Mouse (Mus musculus) adrenal gland, postnatal 36 days (tissue): Measurements from ENCODE around the gene Nek5. TPM values are rescaled to one million over a fixed set of nuclear protein-coding genes. Genes with fewer than 3 reads are reported as not detected.
"Not testable (repeated sequence)": the region's sequence is repeated elsewhere in the genome, so short reads cannot be mapped to it uniquely, and the experiment has no call there.

Source experiments
- DNase-seq, 2 experiments: peaks; one replicate each; pipeline ENCODE4 v3.0.0; 2021; ENCODE audit warnings: mixed read lengths in 1 of 2
- long read RNA-seq, 2 experiments: library from polyadenylated mRNA; stranded (forward); transcript quantifications; one replicate each; pipeline ENCODE4 v2.0.0; 2021; ENCODE audit warnings: borderline sequencing depth in 2 of 2
- total RNA-seq, 2 experiments: library from RNA; stranded (reverse); gene quantifications; 2 replicates each; pipeline ENCODE4 v1.2.3; 2021

Gene Nek5
- 1 to 10 TPM; 5.9 to 7.4 TPM for total RNA-seq
- long read RNA-seq, experiment 1, partial matches to known transcripts = 1 of 10 reads
- long read RNA-seq, experiment 1, other reads (novel, unspliced or antisense) = 5 of 10 reads
- long read RNA-seq, experiment 2, partial matches to known transcripts = 0 of 2 reads
- long read RNA-seq, experiment 2, other reads (novel, unspliced or antisense) = 1 of 2 reads

DNA sequence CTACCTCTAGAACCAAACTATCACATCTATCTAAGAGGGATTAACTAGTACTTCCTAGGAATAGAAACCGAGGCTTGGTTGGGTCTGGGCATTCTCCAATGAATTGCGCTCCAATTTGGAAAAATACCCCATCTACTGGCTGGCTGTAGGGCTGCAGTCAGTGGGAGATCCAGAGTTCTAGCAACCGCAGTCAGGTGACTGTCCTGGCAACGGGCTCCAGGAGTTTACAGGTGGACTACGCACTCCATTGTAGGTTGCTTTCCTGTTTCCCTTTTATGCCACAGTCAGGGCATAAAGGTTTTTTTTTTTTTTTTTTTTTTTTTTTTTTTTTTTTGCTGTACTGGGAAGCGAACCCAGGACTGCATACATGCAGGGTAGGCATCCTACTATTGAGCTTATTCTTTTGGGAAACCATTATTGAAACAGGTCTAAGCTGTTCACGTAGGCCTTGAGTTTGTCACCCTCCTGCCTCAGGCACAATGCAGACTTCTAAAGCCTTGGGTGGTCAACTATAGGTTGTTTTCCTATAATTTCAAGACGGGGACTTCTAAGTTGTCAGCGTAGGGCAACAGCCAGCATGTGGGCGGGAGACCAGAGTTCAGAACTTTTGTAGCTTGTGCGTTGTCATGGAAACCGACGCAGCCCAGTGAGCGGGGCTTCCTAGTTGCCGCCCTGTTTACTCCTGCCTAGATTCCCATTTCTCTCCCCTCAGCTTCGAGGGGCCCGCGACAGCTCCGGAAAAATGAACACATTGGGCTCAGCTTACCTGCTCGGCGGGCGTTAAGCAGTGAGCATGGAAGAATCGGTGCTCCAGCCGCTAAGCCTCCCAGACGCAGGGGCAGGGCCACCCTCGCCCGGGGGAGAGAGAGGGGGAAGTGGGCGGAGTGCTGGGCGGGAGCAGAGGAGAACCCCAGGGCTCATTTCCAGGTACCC lies at the start of gene Nek5:
TSS of gene Nek5 (minus strand) at position 834 of the 933 bp plus-strand sequence.
- peak; percentile 71 to 78 for DNase-seq

DNA sequence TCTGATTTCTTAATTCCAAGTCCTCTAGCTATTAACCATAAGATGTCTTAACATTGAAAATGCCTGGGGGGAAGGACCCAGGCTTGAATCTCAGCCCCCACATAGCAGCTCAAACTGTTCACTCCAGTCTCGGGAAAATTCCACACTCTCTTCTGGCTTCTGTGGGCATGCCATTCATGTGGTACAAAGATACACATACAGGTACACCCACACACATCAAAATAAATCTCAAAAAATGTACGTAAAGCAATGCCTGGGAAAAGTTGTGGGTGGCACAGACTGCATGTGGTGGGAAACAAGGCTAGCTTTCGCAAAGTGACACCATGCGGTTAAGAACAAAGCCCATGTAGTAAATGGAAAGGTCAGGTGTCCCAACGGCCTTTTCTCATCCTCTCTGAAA lies 44.3 kb upstream of the Nek5 start:
- DNase-seq = no peak

DNA sequence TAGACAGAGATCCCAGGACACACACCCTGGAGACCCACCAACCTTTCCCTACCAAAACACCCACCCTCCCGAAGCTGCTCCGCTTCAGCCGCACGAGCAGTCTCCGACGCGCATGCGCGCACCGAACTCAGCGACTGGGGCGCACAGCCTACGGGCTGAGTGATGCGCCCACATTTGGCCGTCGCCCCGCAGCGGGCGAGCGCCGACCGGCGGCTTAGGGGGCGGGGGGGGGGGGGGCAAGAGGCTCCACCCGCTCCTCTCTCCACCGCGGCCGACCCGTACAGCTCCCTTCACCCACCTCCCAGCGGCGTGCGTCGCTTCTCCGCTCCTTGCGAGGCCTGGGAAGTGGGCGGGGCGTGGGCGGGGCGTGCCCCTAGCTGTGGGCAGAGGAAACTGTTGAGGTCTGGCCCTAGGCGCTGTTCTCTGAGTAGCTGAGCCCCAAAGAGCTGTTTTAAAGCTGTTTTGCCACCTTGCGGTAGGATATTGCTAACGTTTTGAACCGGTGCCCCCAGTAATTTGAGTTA lies 41.3 kb upstream of the Nek5 start, which contains the start of gene Nek3:
TSS of gene Nek3 (minus strand) at position 356 of the 524 bp plus-strand sequence.
- DNase-seq = peak; percentile 90 to 93

DNA sequence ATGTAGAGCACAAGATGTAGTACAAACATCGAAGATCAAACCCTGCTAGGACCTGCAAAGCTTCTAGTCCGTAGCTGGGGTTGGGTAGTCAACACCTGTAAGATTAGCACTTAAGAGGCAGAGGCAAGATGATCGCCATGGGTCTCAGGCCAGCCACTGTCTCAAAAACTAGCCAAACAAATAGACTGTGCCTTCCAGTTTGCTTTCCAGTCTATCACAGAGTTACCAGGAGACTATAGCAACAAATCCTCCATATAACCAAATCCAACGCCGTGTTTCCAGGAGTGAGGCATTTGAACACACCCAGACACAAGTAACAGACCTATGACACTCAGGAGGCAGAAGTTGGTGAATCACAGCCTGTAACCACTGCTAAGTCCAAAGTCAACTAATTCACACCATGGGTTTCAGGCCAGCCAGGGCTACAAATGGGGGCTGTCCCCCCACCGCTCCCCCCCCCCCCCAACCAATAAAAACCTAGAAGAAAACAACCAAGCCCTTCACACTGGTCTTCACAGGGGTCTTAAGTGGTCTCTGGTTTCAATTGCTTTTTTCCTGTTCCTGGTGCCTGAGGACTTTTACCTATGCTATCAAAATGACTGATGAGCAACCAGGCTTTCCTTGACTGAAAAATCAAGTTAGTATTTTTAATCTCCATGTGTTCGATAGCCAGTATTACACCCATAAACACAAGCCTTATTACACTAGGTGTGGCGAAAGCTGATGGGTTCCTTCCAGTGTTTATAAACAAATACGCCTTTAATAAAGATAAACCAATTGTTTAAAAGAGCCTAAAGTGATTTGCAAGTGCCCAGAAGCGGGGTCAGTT lies 40.6 kb upstream of the Nek5 start:
- no peak for DNase-seq

DNA sequence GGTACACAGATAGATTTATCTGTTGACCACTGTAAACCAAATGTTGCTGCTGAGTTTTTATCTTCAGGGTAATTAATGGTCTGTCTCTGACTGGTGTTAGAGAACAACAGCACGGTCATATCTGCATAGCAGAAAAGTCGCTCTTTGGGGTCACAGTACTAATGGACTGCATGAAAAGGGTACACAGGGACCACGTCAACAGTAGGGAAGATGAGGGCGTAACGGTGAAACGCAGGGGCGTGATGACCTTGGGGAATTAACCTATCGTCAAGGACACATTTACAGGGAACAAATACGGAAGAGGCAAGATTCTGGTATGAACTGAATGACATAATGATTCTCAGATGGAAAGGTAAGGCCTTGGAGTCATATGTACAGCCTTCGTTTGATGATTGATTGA lies 39.6 kb upstream of the Nek5 start:
- no peak for DNase-seq

DNA sequence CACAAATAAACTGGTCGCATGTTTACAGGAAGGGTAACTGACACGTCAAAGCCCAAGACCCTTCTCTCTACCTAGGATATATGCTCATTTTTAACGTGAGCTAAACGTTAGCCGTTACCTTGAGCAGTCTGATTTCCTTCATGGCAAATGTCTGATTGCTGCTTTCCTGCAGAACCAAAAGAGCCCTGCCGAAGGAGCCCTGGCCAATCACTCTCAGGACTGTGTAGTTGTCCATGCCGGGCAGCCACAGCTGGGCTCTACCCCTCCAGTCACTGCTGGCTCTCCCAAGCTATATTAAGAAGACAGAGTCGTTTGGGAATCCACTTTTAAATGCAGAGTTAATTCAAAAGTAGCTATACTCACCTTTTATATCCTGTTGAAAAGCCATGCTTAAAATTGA lies 37.4 kb upstream of the Nek5 start:
- DNase-seq = no peak

DNA sequence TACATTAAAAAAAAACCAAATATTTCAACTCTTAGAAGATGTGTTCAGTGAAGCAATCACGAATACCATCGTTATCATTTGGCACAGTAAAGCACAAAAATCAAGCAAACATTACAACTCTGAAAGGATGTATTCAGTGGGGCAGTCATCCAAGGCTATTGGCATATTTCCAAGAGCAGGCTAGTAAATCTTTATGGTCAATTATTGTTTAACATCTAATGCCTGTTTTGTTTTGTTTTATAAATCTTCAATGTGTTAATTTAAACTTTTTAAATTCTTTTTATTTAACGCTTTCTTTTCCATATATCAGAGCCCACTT lies 25.5 kb upstream of the Nek5 start:
- peak; percentile 43 to 64 for DNase-seq

DNA sequence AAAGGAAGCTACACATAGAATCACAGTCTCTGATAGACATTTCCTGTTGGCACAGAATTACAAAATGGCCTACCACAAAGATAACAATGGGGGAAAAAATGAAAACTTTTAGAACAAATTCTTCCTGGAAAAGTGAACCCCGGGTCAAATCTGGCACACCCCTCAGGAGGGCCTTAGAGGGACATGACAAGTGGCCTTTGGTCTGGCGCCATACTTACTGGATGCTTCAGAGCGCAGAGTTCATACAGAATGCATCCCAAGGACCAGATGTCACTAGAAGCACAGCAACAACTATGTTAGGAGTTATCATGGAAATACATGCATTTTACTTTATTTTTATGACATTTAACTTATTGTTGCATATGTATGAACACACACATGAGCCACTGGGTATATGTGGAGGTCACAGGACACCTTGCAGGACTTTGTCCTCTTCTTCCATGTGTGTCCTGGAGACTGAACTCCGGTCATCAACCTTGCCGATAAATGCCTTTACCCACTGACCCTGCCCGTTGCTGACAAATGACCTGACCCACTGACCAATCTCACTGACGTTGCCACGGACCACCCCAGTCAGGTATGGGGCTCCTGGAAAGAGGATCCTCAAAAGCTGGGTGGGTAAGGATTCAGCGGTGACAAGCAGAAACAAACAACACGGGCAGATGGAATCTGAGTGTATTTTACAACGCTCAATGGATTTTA lies 24.9 kb upstream of the Nek5 start:
- DNase-seq = no peak

DNA sequence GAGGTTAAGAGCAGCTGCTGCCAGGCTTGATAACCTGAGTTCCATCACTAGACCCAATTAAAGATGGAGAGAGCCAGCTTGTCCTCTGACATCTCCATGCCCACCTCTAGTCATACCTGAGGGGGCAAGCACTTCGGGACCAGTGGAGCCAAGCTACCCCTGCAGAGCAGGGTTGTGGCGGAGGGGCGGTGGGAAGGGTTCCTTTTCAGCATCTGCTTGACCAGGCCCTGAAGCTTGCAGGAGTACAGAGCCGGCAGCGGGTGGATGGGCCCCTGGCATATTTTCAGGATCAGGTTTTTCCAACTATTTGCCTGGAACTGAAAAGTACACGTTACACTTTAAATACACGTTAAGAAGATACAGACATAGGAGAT lies 23.5 kb upstream of the Nek5 start:
- DNase-seq = no peak

DNA sequence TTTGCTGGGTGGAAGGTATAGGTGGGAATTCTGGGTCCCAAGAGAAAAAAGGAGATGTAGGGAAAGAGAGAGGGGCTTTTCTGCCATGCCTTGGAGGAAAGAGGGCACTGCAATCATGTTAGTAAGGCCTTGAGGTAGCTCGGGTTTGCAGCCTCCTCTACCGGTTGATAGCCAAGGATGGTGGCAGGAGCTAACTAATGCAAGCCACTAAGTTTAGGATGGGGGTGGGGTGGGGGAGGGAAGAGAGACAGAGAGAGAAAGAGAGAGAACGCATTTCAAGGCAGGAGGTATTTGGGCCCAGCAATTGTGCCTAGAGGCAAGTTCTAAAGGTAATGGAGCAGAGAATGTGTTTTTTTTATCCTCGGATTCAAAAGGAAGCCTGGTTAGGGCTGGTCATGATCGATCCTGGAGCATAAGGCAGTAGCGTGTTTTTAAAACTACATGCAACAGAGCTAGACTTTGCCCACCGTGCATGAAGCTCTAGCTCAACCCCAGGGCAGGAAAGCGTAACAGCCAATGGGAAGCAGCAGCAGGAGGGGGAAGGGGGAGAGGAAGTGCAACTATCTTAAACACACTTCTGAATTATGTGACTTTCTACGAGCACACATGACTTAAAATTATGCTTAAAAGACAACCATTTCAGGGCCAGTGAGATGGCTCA lies 23.0 kb upstream of the Nek5 start:
- DNase-seq = no peak

DNA sequence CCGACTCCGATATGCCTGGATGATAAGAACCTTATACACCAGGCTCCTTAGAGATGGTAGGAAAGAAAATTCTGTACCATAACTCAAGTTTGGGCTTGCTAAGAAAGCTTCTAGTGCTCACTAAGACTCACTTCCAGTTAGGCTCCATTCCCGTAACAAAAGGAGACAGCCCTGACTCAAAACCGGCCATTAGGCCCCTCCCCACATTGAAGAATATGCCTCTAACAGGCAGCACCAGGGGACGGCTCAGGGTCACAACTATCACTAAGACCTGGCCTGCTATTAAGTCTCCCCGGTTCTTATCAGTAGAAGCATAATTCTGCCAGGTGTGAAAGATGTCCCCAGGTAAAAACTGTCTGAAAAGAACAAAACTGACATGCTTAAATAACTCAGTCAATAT lies 21.0 kb upstream of the Nek5 start:
- DNase-seq = no peak

DNA sequence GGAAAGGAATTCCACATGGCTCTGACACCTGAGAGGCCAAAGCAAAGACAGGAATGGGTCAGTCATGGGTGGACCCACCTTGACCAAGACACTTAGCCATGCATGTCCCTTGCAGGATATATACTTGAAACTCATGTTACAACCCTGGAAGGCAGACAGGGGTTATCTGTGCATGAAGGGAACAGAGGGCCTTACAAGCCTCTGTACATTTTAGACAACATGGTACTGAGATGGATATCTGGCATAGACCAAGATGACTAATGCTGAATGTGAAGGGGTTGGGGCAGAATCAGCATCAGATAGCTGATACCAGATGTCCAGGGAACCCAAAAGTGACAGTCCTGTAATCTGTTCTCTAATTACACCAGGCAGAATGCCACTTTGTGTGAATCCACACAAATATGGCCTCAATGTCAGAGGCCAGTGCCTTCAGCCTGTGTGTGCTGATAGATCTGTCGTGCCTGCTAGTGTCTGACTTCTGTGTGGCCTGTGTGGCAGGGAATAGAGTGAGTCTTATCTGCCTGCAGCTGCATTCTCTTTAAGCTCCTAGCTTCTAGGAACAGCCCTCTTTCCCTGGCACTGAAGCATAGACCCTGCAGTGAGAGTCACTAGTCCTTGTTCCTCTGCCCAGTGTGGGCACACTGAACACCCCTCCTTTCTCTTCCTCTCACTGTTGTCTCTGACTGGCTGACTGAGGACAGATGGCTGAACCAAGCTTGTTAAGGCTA lies 19.1 kb upstream of the Nek5 start:
- DNase-seq = no peak

DNA sequence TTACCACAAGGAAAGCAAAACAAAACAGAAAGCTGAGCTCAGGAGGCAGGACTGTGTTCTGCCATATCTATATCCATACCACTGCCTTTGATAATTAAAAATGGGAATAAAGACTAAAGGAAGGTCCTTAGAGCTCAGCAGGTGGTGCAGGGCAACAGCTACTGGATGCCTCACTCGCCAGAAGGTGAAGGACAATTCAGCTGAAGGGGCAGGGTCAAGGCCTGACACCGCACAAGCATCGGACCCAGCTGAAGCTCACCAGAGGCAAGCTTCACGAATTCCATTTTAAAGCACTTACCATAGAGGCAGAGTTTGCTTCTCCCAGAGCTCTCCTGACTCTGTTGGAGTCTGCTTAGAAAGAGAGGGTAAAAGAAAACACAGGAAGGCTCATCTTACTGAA lies 17.7 kb upstream of the Nek5 start:
- peak in 1 of 2 experiments; percentile 35 for DNase-seq

DNA sequence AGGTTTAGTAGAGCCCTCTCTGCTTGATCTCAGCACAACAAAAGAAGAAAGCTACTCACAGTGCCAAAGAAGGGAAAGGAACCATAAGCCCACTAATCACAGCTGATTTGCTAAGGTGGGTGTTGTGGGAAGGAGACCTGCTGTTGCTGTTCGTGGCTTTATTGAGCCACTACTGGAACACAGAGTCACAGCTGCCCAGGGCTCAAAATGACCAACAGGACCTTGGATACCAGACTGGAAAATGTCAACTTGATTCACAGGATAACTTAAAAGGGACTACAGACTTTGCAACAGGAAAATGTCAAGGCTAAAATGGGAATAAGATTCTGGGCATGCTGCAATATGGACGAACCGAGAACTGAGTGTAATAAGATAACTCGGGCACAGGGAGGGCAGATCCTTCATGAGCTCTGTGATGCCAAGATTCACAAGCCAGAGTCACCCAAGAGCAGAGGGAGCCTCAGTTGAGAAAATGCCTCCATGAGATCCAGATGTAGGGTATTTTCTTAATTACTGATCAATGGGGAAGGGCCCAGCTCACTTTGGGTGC lies 17.1 kb upstream of the Nek5 start:
- DNase-seq = peak; percentile 51 to 57

DNA sequence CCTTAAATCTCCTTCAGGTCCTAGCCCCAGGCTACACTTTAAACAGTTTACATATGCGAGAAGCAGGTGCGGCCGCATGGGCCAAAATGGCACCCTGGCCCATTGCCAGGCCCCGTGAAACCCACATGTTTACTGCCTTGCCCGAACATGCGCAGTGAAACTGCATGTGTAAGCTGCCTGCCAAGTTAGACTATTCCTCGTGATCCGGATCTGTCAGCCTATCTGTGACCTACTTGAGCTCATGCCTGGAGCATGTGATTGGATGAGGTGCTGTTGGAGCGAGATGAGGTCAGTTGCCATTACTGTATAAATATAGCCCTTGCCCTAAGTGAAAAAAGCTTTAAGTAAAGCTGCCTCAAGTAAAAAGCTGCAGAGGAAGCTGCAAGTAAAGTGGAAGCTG lies 11.6 kb upstream of the Nek5 start:
- DNase-seq = not testable (repeated sequence)

DNA sequence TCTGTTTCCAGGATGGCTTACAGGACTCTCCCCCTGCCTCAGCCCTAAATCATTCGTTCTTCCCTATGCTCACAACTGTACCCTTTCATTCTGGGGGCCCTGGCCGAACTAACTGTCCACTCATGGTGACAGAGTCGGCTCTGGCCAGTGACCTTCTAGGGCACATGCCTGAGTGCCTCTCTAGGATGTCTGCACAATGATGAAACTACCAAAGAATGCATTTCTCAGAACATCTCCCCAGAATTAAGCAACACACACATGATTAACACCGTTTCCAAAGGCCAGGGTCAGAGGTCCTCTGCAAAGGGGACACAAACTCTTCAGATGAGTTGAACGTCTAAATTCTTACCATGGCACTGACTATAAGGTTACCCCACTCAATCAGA lies 9.9 kb upstream of the Nek5 start:
- peak; percentile 46 to 47 for DNase-seq

DNA sequence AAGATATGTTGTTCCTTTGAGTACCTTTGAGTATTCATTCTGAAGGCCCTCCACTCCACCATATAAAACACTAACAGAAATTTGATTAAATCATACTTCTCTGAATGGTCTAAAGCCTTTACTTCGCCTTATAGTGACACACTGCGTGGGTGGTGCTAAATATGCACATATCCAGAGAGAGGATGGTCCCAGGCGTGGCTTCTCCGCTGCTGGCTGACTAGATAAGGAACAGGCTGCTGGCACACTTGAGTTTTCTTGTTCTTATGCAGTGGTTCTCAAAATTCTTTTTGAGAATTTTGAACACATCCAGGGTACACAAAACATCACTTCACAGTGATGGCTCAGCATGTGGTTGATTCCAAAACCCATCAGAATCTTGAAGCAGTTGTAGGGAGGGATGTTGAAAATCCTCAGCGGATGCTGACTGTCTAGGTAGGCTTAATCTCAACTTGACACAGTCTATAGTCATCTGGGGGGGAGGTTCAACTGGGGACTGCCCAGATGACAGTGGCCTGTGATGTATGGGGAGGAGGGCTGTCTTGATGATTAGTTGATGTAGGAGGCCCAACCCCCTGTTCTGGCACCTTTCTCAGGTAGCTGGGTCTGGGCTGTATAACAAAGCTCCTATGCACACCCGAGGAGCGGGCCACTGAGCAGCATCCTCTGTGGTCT lies 9.4 kb upstream of the Nek5 start:
- no peak for DNase-seq

DNA sequence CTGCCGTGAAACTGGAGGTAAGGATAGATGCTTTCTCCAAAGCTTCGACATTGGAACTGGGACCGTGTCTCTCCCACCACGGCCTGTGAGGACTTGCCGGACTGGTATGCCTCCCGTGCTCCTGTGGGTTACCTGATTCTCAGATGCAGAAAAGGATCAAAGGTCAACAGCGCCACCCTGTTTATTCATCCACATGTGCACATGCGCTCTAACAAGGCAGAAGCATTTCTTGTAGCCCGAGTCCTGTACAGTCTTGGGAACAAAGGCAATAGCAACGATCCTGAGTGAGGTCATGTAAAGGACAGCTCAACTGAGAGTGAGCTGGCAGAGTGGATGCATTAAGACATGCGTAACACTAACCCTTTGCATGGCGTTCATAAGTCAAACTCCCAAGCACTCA lies 7.2 kb upstream of the Nek5 start:
- no peak for DNase-seq

DNA sequence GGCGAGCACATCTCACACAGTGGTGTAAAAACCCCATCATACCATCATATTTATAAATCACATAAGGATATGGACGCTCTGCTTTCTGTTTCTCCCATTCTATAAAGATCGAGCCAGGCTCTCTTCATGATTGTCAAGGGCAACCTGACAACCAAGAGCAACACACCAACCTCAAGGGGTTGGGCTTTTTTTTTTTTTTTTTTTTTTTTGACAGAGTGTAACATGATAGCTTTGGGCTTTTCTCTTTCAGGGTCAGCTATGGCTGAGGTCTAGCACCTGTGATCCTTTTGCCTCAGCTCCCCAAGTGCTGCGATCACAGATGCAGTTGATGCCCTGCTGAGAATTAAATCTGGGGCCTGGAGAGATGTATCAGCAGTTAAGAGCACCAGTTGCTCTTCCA lies 17.8 kb downstream of the Nek5 start:
- DNase-seq = no peak

DNA sequence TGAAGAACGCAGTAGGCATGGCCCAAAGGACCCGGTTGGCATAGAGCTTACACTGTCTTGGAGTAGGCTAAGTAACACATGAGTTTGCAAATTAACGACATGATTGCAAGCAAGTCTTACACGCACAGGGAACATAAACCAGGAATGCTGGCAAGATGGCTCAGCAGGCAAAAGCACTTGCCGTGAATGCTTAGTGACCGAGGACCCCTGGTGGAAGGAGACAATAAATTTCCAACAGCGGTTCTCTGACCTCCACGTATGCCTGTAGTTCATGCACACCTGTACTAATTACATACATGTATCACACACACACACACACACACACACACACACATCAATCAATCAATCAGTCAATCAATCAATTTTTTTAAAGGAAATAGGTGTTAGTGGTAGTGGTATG lies 33.3 kb downstream of the Nek5 start:
- DNase-seq = peak; percentile 17 to 35
